Mouse (Mus musculus): ENCODE measurements around the gene Kcnk5. TPM values are rescaled to one million over a fixed set of nuclear protein-coding genes. Genes with fewer than 3 reads are reported as not detected.

Gene Kcnk5
- polyA plus RNA-seq, 1 experiment, result 15.9 TPM

- H3K4me1 ChIP-seq, result peaks cover 25% of the 10 kb centered on the region
- no peak overlapping the region for H3K4me3 ChIP-seq (replicated peaks)
- peaks cover 4% of the 10 kb centered on the region for H3K27me3 ChIP-seq (replicated peaks)
- H3K9me3 ChIP-seq, result no peaks in the 10 kb centered on the region
- H3K36me3 ChIP-seq (replicated peaks; ENCODE audit: low read length), result no peaks in the 10 kb centered on the region
- TF ChIP-seq GATA1 (IDR thresholded peaks at IDR 0.05; ENCODE audit: borderline replicate concordance, low read length) (no peak), FLI1 (IDR thresholded peaks at IDR 0.05; ENCODE audit: low read length) (no peak)
These were observed 21.7 kb upstream of the Kcnk5 start for GRCm38 (mm10) chr14:20203301-20203700.

GRCm38 (mm10) chr14:20202655-20203181 lies 21.1 kb upstream of the Kcnk5 start:
- no peak overlapping the region for H3K4me3 ChIP-seq (replicated peaks)
- H3K9me3 ChIP-seq, result no peaks in the 10 kb centered on the region
- no peak for TF ChIP-seq GATA1 (IDR thresholded peaks at IDR 0.05; ENCODE audit: borderline replicate concordance, low read length)
- TF ChIP-seq FLI1 (IDR thresholded peaks at IDR 0.05; ENCODE audit: low read length), result no peak
- H3K27me3 ChIP-seq (replicated peaks), result peaks cover 4% of the 10 kb centered on the region
- peaks cover 25% of the 10 kb centered on the region for H3K4me1 ChIP-seq
- H3K36me3 ChIP-seq (replicated peaks; ENCODE audit: low read length), result no peaks in the 10 kb centered on the region

- H3K9me3 ChIP-seq, result no peaks in the 10 kb centered on the region
- peaks cover 24% of the 10 kb centered on the region for H3K4me1 ChIP-seq
- TF ChIP-seq FLI1 (IDR thresholded peaks at IDR 0.05; ENCODE audit: low read length) (no peak), GATA1 (IDR thresholded peaks at IDR 0.05; ENCODE audit: borderline replicate concordance, low read length) (no peak)
These were observed 19.6 kb upstream of the Kcnk5 start for GRCm38 (mm10) chr14:20201066-20201683.

GRCm38 (mm10) chr14:20193103-20193715 lies 11.6 kb upstream of the Kcnk5 start:
- Histone ChIP-seq H3K4me3 (replicated peaks) (no peak overlapping the region), H3K36me3 (replicated peaks; ENCODE audit: low read length) (no peaks in the 10 kb centered on the region), H3K27me3 (replicated peaks) (no peaks in the 10 kb centered on the region), H3K9me3 (no peaks in the 10 kb centered on the region), H3K4me1 (peaks cover 36% of the 10 kb centered on the region)
- TF ChIP-seq FLI1 (IDR thresholded peaks at IDR 0.05; ENCODE audit: low read length), result no peak
- no peak for TF ChIP-seq GATA1 (IDR thresholded peaks at IDR 0.05; ENCODE audit: borderline replicate concordance, low read length)

More at GRCm38 (mm10) chr14:20201066-20201683, 19.6 kb upstream of the Kcnk5 start:
- Histone ChIP-seq H3K4me3 (replicated peaks) (no peak overlapping the region), H3K36me3 (replicated peaks; ENCODE audit: low read length) (no peaks in the 10 kb centered on the region), H3K27me3 (replicated peaks) (peaks cover 3% of the 10 kb centered on the region)

GRCm38 (mm10) chr14:20191136-20191735 lies 9.6 kb upstream of the Kcnk5 start:
- Histone ChIP-seq H3K27me3 (replicated peaks) (no peaks in the 10 kb centered on the region), H3K9me3 (no peaks in the 10 kb centered on the region), H3K4me1 (peaks cover 40% of the 10 kb centered on the region), H3K4me3 (replicated peaks) (no peak overlapping the region), H3K36me3 (replicated peaks; ENCODE audit: low read length) (no peaks in the 10 kb centered on the region)
- TF ChIP-seq FLI1 (IDR thresholded peaks at IDR 0.05; ENCODE audit: low read length), result no peak
- TF ChIP-seq GATA1 (IDR thresholded peaks at IDR 0.05; ENCODE audit: borderline replicate concordance, low read length), result no peak

GRCm38 (mm10) chr14:20189751-20190150 lies 8.1 kb upstream of the Kcnk5 start:
- peaks cover 37% of the 10 kb centered on the region for H3K4me1 ChIP-seq
- no peak overlapping the region for H3K4me3 ChIP-seq (replicated peaks)
- no peaks in the 10 kb centered on the region for H3K27me3 ChIP-seq (replicated peaks)
- no peaks in the 10 kb centered on the region for H3K9me3 ChIP-seq
- H3K36me3 ChIP-seq (replicated peaks; ENCODE audit: low read length), result no peaks in the 10 kb centered on the region
- TF ChIP-seq FLI1 (IDR thresholded peaks at IDR 0.05; ENCODE audit: low read length) (no peak), GATA1 (IDR thresholded peaks at IDR 0.05; ENCODE audit: borderline replicate concordance, low read length) (no peak)

GRCm38 (mm10) chr14:20185426-20185825 lies 3.8 kb upstream of the Kcnk5 start:
- no peaks in the 10 kb centered on the region for H3K36me3 ChIP-seq (replicated peaks; ENCODE audit: low read length)
- no peaks in the 10 kb centered on the region for H3K9me3 ChIP-seq
- peaks cover 38% of the 10 kb centered on the region for H3K4me1 ChIP-seq
- TF ChIP-seq FLI1 (IDR thresholded peaks at IDR 0.05; ENCODE audit: low read length), result no peak
- TF ChIP-seq GATA1 (IDR thresholded peaks at IDR 0.05; ENCODE audit: borderline replicate concordance, low read length), result no peak
- H3K4me3 ChIP-seq (replicated peaks), result no peak overlapping the region
- no peaks in the 10 kb centered on the region for H3K27me3 ChIP-seq (replicated peaks)

GRCm38 (mm10) chr14:20183701-20184100 lies 2.1 kb upstream of the Kcnk5 start:
- Histone ChIP-seq H3K4me3 (replicated peaks) (no peak overlapping the region), H3K4me1 (peaks cover 56% of the 10 kb centered on the region), H3K36me3 (replicated peaks; ENCODE audit: low read length) (no peaks in the 10 kb centered on the region), H3K27me3 (replicated peaks) (no peaks in the 10 kb centered on the region), H3K9me3 (no peaks in the 10 kb centered on the region)
- no peak for TF ChIP-seq GATA1 (IDR thresholded peaks at IDR 0.05; ENCODE audit: borderline replicate concordance, low read length)
- TF ChIP-seq FLI1 (IDR thresholded peaks at IDR 0.05; ENCODE audit: low read length), result no peak

GRCm38 (mm10) chr14:20182596-20182995 lies 987 bp upstream of the Kcnk5 start:
- Histone ChIP-seq H3K4me1 (peaks cover 67% of the 10 kb centered on the region), H3K36me3 (replicated peaks; ENCODE audit: low read length) (peaks cover under 1% of the 10 kb centered on the region), H3K4me3 (replicated peaks) (no peak overlapping the region), H3K27me3 (replicated peaks) (no peaks in the 10 kb centered on the region), H3K9me3 (no peaks in the 10 kb centered on the region)
- TF ChIP-seq GATA1 (IDR thresholded peaks at IDR 0.05; ENCODE audit: borderline replicate concordance, low read length), result no peak
- no peak for TF ChIP-seq FLI1 (IDR thresholded peaks at IDR 0.05; ENCODE audit: low read length)

GRCm38 (mm10) chr14:20180751-20181162 lies 852 bp downstream of the Kcnk5 start:
- Histone ChIP-seq H3K27me3 (replicated peaks) (no peaks in the 10 kb centered on the region), H3K4me3 (replicated peaks) (peak overlapping the region; percentile 96), H3K36me3 (replicated peaks; ENCODE audit: low read length) (peaks cover 11% of the 10 kb centered on the region), H3K9me3 (no peaks in the 10 kb centered on the region), H3K4me1 (peaks cover 79% of the 10 kb centered on the region)
- TF ChIP-seq FLI1 (IDR thresholded peaks at IDR 0.05; ENCODE audit: low read length) (no peak), GATA1 (IDR thresholded peaks at IDR 0.05; ENCODE audit: borderline replicate concordance, low read length) (no peak)
